Comparison of ENCODE assay signal across 7 mouse cellular contexts in the genomic region with DNA sequence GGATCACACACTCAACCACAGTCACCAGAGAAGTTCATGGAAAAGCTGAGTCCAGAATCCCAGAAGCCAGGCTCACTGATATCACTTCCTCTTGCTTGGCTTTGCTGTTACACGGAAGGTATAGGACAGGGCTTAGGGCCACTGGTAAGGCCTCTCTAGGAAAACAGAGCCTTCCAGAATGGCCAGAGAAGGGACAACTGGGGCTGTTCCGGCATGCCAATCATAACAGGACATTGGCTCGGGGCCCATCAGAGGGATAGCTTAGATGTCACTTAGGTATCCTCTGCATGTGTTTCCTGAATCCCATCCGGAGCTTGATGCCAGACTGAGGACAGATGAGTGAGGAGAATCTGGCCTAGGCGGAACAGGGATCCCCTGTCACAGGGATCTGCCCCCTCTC.
DNase-seq lines count a peak whose midpoint lies in the region; ATAC-seq lines count a peak whose summit lies in the region.

No protein-coding gene starts in this region.

- H3K36me3 ChIP-seq in embryonic facial prominence, embryonic 13.5 days, result no peaks in the 10 kb centered on the region
- no peaks in the 10 kb centered on the region for H3K36me3 ChIP-seq in heart, embryonic 10.5 days
- no peaks in the 10 kb centered on the region for H3K36me3 ChIP-seq in kidney, embryonic 14.5 days (ENCODE audit: control insufficient read depth, insufficient read depth, low read length)

- DNase-seq in heart, embryonic 10.5 days (ENCODE audit: low spot score), result no peak
- peak; percentile 83 for DNase-seq in lung, postnatal 10 days
- no peak for DNase-seq in urinary bladder, postnatal 10 days (ENCODE audit: low spot score)
- no peak for DNase-seq in cerebellum, adult 8-10 months
- no peak for DNase-seq in urinary bladder, postnatal 14 days (ENCODE audit: low spot score)

- H3K27me3 ChIP-seq in embryonic facial prominence, embryonic 13.5 days, result peaks cover 64% of the 10 kb centered on the region
- peaks cover 82% of the 10 kb centered on the region for H3K27me3 ChIP-seq in heart, embryonic 10.5 days (ENCODE audit: insufficient read depth, poor library complexity, severe bottlenecking)
- H3K27me3 ChIP-seq in kidney, embryonic 14.5 days (ENCODE audit: control insufficient read depth, insufficient read depth, low read length), result no peaks in the 10 kb centered on the region

- H3K9me3 ChIP-seq in embryonic facial prominence, embryonic 13.5 days, result no peaks in the 10 kb centered on the region
- no peaks in the 10 kb centered on the region for H3K9me3 ChIP-seq in heart, embryonic 10.5 days
- no peaks in the 10 kb centered on the region for H3K9me3 ChIP-seq in kidney, embryonic 14.5 days (ENCODE audit: control insufficient read depth, low read length)

- peak overlapping the region; percentile 54; the same call in 1 of the 2 replicates for H3K4me2 ChIP-seq in embryonic facial prominence, embryonic 13.5 days
- H3K4me2 ChIP-seq in kidney, embryonic 14.5 days (replicated peaks; ENCODE audit: low read depth, low read length), result peak overlapping the region; percentile 39; the same call in 1 of the 2 replicates

- peaks cover 29% of the 10 kb centered on the region for H3K4me1 ChIP-seq in embryonic facial prominence, embryonic 13.5 days
- peaks cover 58% of the 10 kb centered on the region for H3K4me1 ChIP-seq in heart, embryonic 10.5 days
- H3K4me1 ChIP-seq in kidney, embryonic 14.5 days (ENCODE audit: control insufficient read depth, insufficient read depth, low read length), result peaks cover 13% of the 10 kb centered on the region; the same call in 1 of the 2 replicates

- ATAC-seq in embryonic facial prominence, embryonic 13.5 days (ENCODE audit: insufficient number of reproducible peaks, insufficient read depth, low FRiP score, low TSS enrichment, low read depth), result no peak
- no peak; the same call in 1 of the 2 replicates for ATAC-seq in kidney, embryonic 14.5 days (ENCODE audit: low FRiP score, low TSS enrichment)

- peak overlapping the region; percentile 57; the same call in 1 of the 2 replicates for H3K9ac ChIP-seq in embryonic facial prominence, embryonic 13.5 days
- H3K9ac ChIP-seq in kidney, embryonic 14.5 days (ENCODE audit: low read depth, low read length), result peak overlapping the region; percentile 47

- WGBS in embryonic facial prominence, embryonic 13.5 days, result 58% methylated on average over 5 of the region's 5 CpGs
- WGBS in heart, embryonic 10.5 days, result 54% methylated on average over 5 of the region's 5 CpGs
- WGBS in kidney, embryonic 14.5 days, result 62% methylated on average over 5 of the region's 5 CpGs

- H3K27ac ChIP-seq in embryonic facial prominence, embryonic 13.5 days, result peak overlapping the region; percentile 78; the same call in 1 of the 2 replicates
- peak overlapping the region; percentile 91 for H3K27ac ChIP-seq in heart, embryonic 10.5 days
- peak overlapping the region; percentile 92 for H3K27ac ChIP-seq in kidney, embryonic 14.5 days (ENCODE audit: low read depth, low read length)

- no peak overlapping the region for H3K4me3 ChIP-seq in embryonic facial prominence, embryonic 13.5 days
- peak overlapping the region; percentile 15; the same call in 1 of the 2 replicates for H3K4me3 ChIP-seq in heart, embryonic 10.5 days
- no peak overlapping the region for H3K4me3 ChIP-seq in kidney, embryonic 14.5 days (ENCODE audit: low read length)
